Comparison of ENCODE assay signal across 8 mouse cellular contexts in genomic region chr7:130520049-130520425, GRCm38 (mm10). TPM values are rescaled to one million over a fixed set of nuclear protein-coding genes. Genes with fewer than 3 reads are reported as not detected.
DNase-seq lines count a peak whose midpoint lies in the region; ATAC-seq and TF ChIP-seq lines count a peak whose summit lies in the region.

Gene Ate1 (minus strand): TSS chr7:130520369.

- peak within 1 kb of the TSS; percentile 79 for H3K4me2 ChIP-seq in neural tube, embryonic 14.5 days (ENCODE audit: low read depth, low read length)

- no peaks in the 10 kb centered on the region for H3K27me3 ChIP-seq in thymus, adult 2 months (ENCODE audit: control insufficient read depth, insufficient read depth, low read length)
- H3K27me3 ChIP-seq in neural tube, embryonic 14.5 days (ENCODE audit: control insufficient read depth, insufficient read depth, low read length): no peaks in the 10 kb centered on the region

- no peak for TF ChIP-seq CTCF in thymus, adult 2 months (IDR thresholded peaks at IDR 0.05; ENCODE audit: borderline replicate concordance, control insufficient read depth, extremely low read depth, insufficient read depth, low read length, poor library complexity)
- no peak for TF ChIP-seq CTCF in embryonic fibroblast, embryonic 13.5 days (IDR thresholded peaks at IDR 0.05; ENCODE audit: borderline replicate concordance, insufficient read depth, low read length)

- no peak for ATAC-seq in neural tube, embryonic 14.5 days (ENCODE audit: low read depth)

- TF ChIP-seq POLR2A in thymus, adult 2 months (IDR thresholded peaks at IDR 0.05; ENCODE audit: control insufficient read depth, extremely low read depth, insufficient read depth, low read length, poor library complexity): no peak
- TF ChIP-seq POLR2A in embryonic fibroblast, embryonic 13.5 days (IDR thresholded peaks at IDR 0.05; ENCODE audit: low read depth, low read length): no peak

- no peak within 1 kb of the TSS for H3K27ac ChIP-seq in thymus, adult 2 months (ENCODE audit: control insufficient read depth, insufficient read depth, low read length)
- H3K27ac ChIP-seq in embryonic fibroblast, embryonic 13.5 days (ENCODE audit: insufficient read depth, low read length): peak within 1 kb of the TSS; percentile 87
- peak within 1 kb of the TSS; percentile 95 for H3K27ac ChIP-seq in neural tube, embryonic 14.5 days (ENCODE audit: low read depth, low read length)

- intact Hi-C loops in heart, postnatal 10 days (cut with DNase I): loop anchor here (2.0 kb wide), 1 partner anchor 27 kb away; no protein-coding TSS in a partner anchor
- intact Hi-C loops in left cerebral cortex, postnatal 4 days (cut with DNase I): no loop called here

- 27% methylated on average over 20 of the region's 20 CpGs for WGBS in thymus, adult 2 months
- 21% methylated on average over 20 of the region's 20 CpGs for WGBS in neural tube, embryonic 14.5 days

- H3K9me3 ChIP-seq in neural tube, embryonic 14.5 days (ENCODE audit: control insufficient read depth, low read length): no peaks in the 10 kb centered on the region

- peak within 1 kb of the TSS; percentile 86 for H3K9ac ChIP-seq in neural tube, embryonic 14.5 days (replicated peaks; ENCODE audit: low read depth, low read length)

- H3K36me3 ChIP-seq in thymus, adult 2 months (ENCODE audit: control insufficient read depth, insufficient read depth, low read length): no peaks in the 10 kb centered on the region
- no peaks in the 10 kb centered on the region for H3K36me3 ChIP-seq in neural tube, embryonic 14.5 days (ENCODE audit: control insufficient read depth, insufficient read depth, low read length)

- H3K4me1 ChIP-seq in thymus, adult 2 months (replicated peaks; ENCODE audit: control insufficient read depth, insufficient read depth, low read length): peaks cover 6% of the 10 kb centered on the region
- H3K4me1 ChIP-seq in embryonic fibroblast, embryonic 13.5 days (ENCODE audit: control insufficient read depth, insufficient read depth, low read length): peaks cover 4% of the 10 kb centered on the region
- H3K4me1 ChIP-seq in neural tube, embryonic 14.5 days (ENCODE audit: control insufficient read depth, insufficient read depth, low read length): peaks cover 18% of the 10 kb centered on the region; the same call in 1 of the 2 replicates

- DNase-seq in thymus, adult 2 months: no peak
- DNase-seq in thymus, adult 18-20 months: no peak
- DNase-seq in heart, postnatal 10 days: no peak
- no peak for DNase-seq in left cerebral cortex, postnatal 4 days
- DNase-seq in natural killer cell, adult 2 months (ENCODE audit: low spot score in 2 of 2): no peak
- DNase-seq in cerebellum, adult 11 months: no peak

- peak within 1 kb of the TSS; percentile 83 for H3K4me3 ChIP-seq in thymus, adult 2 months (ENCODE audit: control insufficient read depth, insufficient read depth, low read length)
- H3K4me3 ChIP-seq in embryonic fibroblast, embryonic 13.5 days (ENCODE audit: insufficient read depth, low read length): peak within 1 kb of the TSS; percentile 78
- H3K4me3 ChIP-seq in neural tube, embryonic 14.5 days (ENCODE audit: low read depth, low read length): peak within 1 kb of the TSS; percentile 87

RNA-seq across cellular contexts. Expression of gene Ate1, which starts in this region (rescaled TPM):
- 6.5 and 9.0 TPM in 2 replicates for polyA plus RNA-seq in thymus, adult 2 months (2012; rRNA removed)
- polyA plus RNA-seq in embryonic fibroblast, embryonic 13.5 days (2011; ENCODE audit: insufficient read length, low read depth, missing spikeins): 38.7 and 41.7 TPM in 2 replicates
- 10 to 100 TPM; 37.8 to 40.1 TPM for total RNA-seq in heart, postnatal 10 days (2021)
- 10 to 100 TPM; 57.1 to 61.9 TPM for total RNA-seq in left cerebral cortex, postnatal 4 days (2021)
- polyA plus RNA-seq in neural tube, embryonic 14.5 days (2014; fragmentation: Nextera tagmentation; extraction: Ambion mirVana): 97.4 and 121 TPM in 2 replicates
